Mouse (Mus musculus) forebrain, embryonic 16.5 days (tissue): ENCODE measurements around the gene Cavin3. TPM values are rescaled to one million over a fixed set of nuclear protein-coding genes. Genes with fewer than 3 reads are reported as not detected.

ENCODE experiments used
- ATAC-seq: fragments of 200-750 bp; cut with Nextera tagmentation; 2 replicates; pipeline ENCODE4 v1.8.0; 2017; ENCODE audit warnings: mild to moderate bottlenecking, moderate library complexity
- H3K27ac ChIP-seq: fragments of 300-500 bp; sonication (generic); 2 replicates; pipeline ENCODE4 v1.5.1; 2014; ENCODE audit warnings: low read length, control low read depth
- H3K27me3 ChIP-seq: fragments of 300-500 bp; sonication (generic); replicated peaks from 2 replicates; pipeline ENCODE4 v1.6.1; 2014; ENCODE audit warnings: low read length; ENCODE audit not compliant: control insufficient read depth, insufficient read depth
- H3K36me3 ChIP-seq: fragments of 300-500 bp; sonication (generic); 2 replicates; pipeline ENCODE4 v1.6.1; 2014; ENCODE audit not compliant: control insufficient read depth, insufficient read depth
- H3K4me1 ChIP-seq: fragments of 300-500 bp; sonication (generic); replicated peaks from 2 replicates; pipeline ENCODE4 v1.6.1; 2014; ENCODE audit warnings: low read length; ENCODE audit not compliant: control insufficient read depth, insufficient read depth
- H3K4me2 ChIP-seq: fragments of 300-500 bp; sonication (generic); 2 replicates; pipeline ENCODE4 v1.6.1; 2014; ENCODE audit warnings: mild to moderate bottlenecking, low read length, control low read depth
- H3K4me3 ChIP-seq: fragments of 300-500 bp; sonication (generic); replicated peaks from 2 replicates; pipeline ENCODE4 v1.5.1; 2014; ENCODE audit warnings: mild to moderate bottlenecking, low read length, control low read depth
- H3K9ac ChIP-seq: fragments of 300-500 bp; sonication (generic); replicated peaks from 2 replicates; pipeline ENCODE4 v1.6.1; 2014; ENCODE audit warnings: low read depth, low read length, control low read depth
- H3K9me3 ChIP-seq: fragments of 300-500 bp; sonication (generic); 2 replicates; pipeline ENCODE4 v1.6.1; 2016; ENCODE audit warnings: low read length; ENCODE audit not compliant: control insufficient read depth
- WGBS: fragments of 180-500 bp; shearing (Covaris S2); extraction: QIAGEN DNeasy Blood & Tissue Kit; methylation state at CpG from one replicate; pipeline ENCODE4 v1.1.7; 2014; 5-methylcytosine and 5-hydroxymethylcytosine counted together
- polyA plus RNA-seq: library from polyadenylated mRNA; unstranded; fragments of >200 nt; fragmentation: Nextera tagmentation; extraction: Ambion mirVana; gene quantifications from 2 replicates; pipeline ENCODE4 v1.2.1, GENCODE M21; 2015

Cavin3 gene
- polyA plus RNA-seq, 1 experiment from 2014 or later, result 24.2 TPM

DNA sequence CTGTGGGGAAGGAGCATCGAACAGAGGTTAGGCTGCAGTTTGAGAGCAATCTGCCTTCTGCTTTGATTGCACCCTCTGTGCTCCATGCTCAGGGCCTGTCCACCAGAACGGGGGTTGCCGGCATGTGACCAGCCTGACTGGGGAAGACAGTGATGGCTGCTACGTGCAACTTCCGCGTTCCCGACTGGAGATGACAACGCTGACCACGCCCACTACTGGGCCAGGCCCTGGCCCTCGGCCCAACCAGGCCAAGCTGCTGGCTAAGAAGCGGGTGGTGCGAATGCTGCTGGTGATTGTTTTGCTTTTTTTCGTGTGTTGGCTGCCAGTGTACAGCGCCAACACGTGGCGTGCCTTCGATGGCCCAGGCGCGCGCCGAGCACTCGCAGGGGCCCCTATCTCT, 47.3 kb downstream of the Cavin3 start:
- H3K9me3 ChIP-seq, result no peaks in the 10 kb centered on the region
- no peaks in the 10 kb centered on the region for H3K4me1 ChIP-seq
- H3K36me3 ChIP-seq, result no peaks in the 10 kb centered on the region
- WGBS, result 83% methylated on average over 22 of the region's 22 CpGs
- H3K4me2 ChIP-seq, result no peak overlapping the region
- no peak overlapping the region for H3K9ac ChIP-seq
- H3K4me3 ChIP-seq, result no peak overlapping the region
- no peaks in the 10 kb centered on the region for H3K27me3 ChIP-seq
- H3K27ac ChIP-seq, result no peak overlapping the region
- no peak for ATAC-seq

DNA sequence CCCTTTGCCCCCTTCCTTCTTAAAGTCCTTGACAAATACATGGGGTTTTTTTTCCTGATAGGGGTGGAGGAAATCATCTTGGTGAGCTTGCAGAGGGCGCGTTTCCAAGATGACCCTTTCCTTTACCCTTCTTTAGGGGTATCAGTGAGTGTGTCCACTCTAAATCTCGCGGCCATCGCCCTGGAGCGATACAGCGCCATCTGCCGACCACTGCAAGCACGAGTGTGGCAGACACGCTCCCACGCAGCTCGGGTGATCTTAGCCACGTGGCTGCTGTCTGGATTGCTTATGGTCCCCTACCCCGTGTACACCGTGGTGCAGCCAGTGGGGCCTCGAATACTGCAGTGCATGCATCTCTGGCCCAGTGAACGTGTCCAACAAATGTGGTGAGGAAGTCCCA, 48.2 kb downstream of the Cavin3 start:
- H3K27ac ChIP-seq, result no peak overlapping the region
- no peaks in the 10 kb centered on the region for H3K27me3 ChIP-seq
- H3K4me2 ChIP-seq, result no peak overlapping the region
- no peaks in the 10 kb centered on the region for H3K4me1 ChIP-seq
- WGBS, result 83% methylated on average over 17 of the region's 17 CpGs
- ATAC-seq, result no peak
- H3K36me3 ChIP-seq, result no peaks in the 10 kb centered on the region
- no peaks in the 10 kb centered on the region for H3K9me3 ChIP-seq
- no peak overlapping the region for H3K9ac ChIP-seq
- H3K4me3 ChIP-seq, result no peak overlapping the region

DNA sequence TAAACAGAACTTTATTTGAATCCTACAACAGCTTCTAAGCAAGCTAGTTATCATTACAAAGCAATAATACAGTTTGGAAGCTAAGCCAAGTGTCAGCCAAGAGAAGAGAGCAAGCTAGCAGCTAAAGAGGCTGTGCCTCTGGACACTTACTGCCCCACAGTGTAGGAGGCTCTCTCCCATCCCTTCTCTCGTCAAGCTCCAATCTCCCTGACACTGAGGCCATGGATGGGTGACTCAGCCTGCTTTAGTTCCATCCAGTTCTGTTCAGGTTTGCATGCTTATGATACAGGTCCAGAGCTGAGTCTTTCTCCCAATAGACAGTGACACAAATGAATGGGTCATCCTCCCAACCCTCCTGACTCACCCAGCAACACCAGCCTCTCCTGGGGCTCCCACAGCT, 50.0 kb downstream of the Cavin3 start:
- WGBS, result 58% methylated on average over 1 of the region's 1 CpGs
- H3K4me3 ChIP-seq, result no peak overlapping the region

More for the DNA sequence above, 50.0 kb downstream of the Cavin3 start:
- no peaks in the 10 kb centered on the region for H3K4me1 ChIP-seq
- no peaks in the 10 kb centered on the region for H3K9me3 ChIP-seq
- no peak overlapping the region for H3K9ac ChIP-seq
- no peak overlapping the region for H3K4me2 ChIP-seq
- H3K27me3 ChIP-seq, result no peaks in the 10 kb centered on the region
- no peaks in the 10 kb centered on the region for H3K36me3 ChIP-seq
- no peak overlapping the region for H3K27ac ChIP-seq
- ATAC-seq, result no peak

Other genes starting within 250 kb of the Cavin3 start
- gene Olfr688, start 194.2 kb downstream of the Cavin3 start, polyA plus RNA-seq, result not detected in 2 replicates
- gene Olfr689, start 171.1 kb downstream of the Cavin3 start, polyA plus RNA-seq, result not detected in 2 replicates
- not detected in 2 replicates for gene Olfr690, start 148.2 kb downstream of the Cavin3 start, polyA plus RNA-seq
- gene Olfr691, start 140.0 kb downstream of the Cavin3 start, polyA plus RNA-seq, result 0.22 TPM in 1 of 2 replicates, not detected in the other
- gene Olfr692, start 114.1 kb downstream of the Cavin3 start, polyA plus RNA-seq, result not detected in 2 replicates
- gene Gm5901, start 107.3 kb downstream of the Cavin3 start, polyA plus RNA-seq, result not detected in 2 replicates
- 50.1 and 53.6 TPM in 2 replicates for gene Fam160a2, start 82.2 kb downstream of the Cavin3 start, polyA plus RNA-seq
- 0.19 TPM in 1 of 2 replicates, not detected in the other for gene Cnga4, start 77.7 kb downstream of the Cavin3 start, polyA plus RNA-seq
- 1.2 and 2.6 TPM in 2 replicates for gene Cckbr, start 56.6 kb downstream of the Cavin3 start, polyA plus RNA-seq
- 69.2 and 74.2 TPM in 2 replicates for gene Smpd1, start 72.1 kb upstream of the Cavin3 start, polyA plus RNA-seq
- 249 and 300 TPM in 2 replicates for gene Apbb1, start 99.4 kb upstream of the Cavin3 start, polyA plus RNA-seq
- gene Hpx, start 117.8 kb upstream of the Cavin3 start, polyA plus RNA-seq, result 0.14 TPM in 1 of 2 replicates, not detected in the other
- gene Trim3, start 151.3 kb upstream of the Cavin3 start, polyA plus RNA-seq, result 77.5 and 95.0 TPM in 2 replicates
- 124 and 125 TPM in 2 replicates for gene Timm10b, start 157.8 kb upstream of the Cavin3 start, polyA plus RNA-seq
- 84.4 and 86.7 TPM in 2 replicates for gene Arfip2, start 158.1 kb upstream of the Cavin3 start, polyA plus RNA-seq
- 4.6 and 9.1 TPM in 2 replicates for gene Gm45799, start 158.3 kb upstream of the Cavin3 start, polyA plus RNA-seq
- 1.0 and 1.3 TPM in 2 replicates for gene Dnhd1, start 168.5 kb upstream of the Cavin3 start, polyA plus RNA-seq